Mouse (Mus musculus) induced T-regulatory cell, adult 2 months (primary cell): ENCODE data around the gene Wdsub1.

Experiments
- DNase-seq: peaks from one replicate; pipeline ENCODE4 v3.0.0-alpha.2; 2012; ENCODE audit warnings: low read depth

The Wdsub1 gene

GRCm38 (mm10) chr2:59805595-59805994 lies 76.8 kb downstream of the Wdsub1 start:
- DNase-seq, result no peak

GRCm38 (mm10) chr2:59802722-59803387 lies 79.5 kb downstream of the Wdsub1 start:
- no peak for DNase-seq
